8 mouse cellular contexts compared by ENCODE assay signal in genomic region chr14:30352061-30352950, GRCm38 (mm10).
DNase-seq lines count a peak whose midpoint lies in the region; ATAC-seq and TF ChIP-seq lines count a peak whose summit lies in the region.

No protein-coding gene starts in this region.

- peak overlapping the region; percentile 80 for H3K4me3 ChIP-seq in forebrain, postnatal 0 days (ENCODE audit: low read depth, low read length)
- peak overlapping the region; percentile 40 for H3K4me3 ChIP-seq in kidney, postnatal 0 days (replicated peaks; ENCODE audit: low read depth, low read length)
- H3K4me3 ChIP-seq in liver, embryonic 15.5 days (replicated peaks): peak overlapping the region; percentile 17; the same call in 1 of the 2 replicates

- H3K9me3 ChIP-seq in forebrain, postnatal 0 days (ENCODE audit: low read length): no peaks in the 10 kb centered on the region
- no peaks in the 10 kb centered on the region for H3K9me3 ChIP-seq in kidney, postnatal 0 days (replicated peaks; ENCODE audit: low read length)
- no peaks in the 10 kb centered on the region for H3K9me3 ChIP-seq in liver, embryonic 15.5 days (replicated peaks)

- H3K9ac ChIP-seq in forebrain, postnatal 0 days: peak overlapping the region; percentile 91
- peak overlapping the region; percentile 43 for H3K9ac ChIP-seq in kidney, postnatal 0 days (ENCODE audit: low read depth, low read length)
- no peak overlapping the region for H3K9ac ChIP-seq in liver, embryonic 15.5 days

- H3K4me1 ChIP-seq in forebrain, postnatal 0 days (ENCODE audit: insufficient read depth): peaks cover 8% of the 10 kb centered on the region; the same call in 1 of the 2 replicates
- H3K4me1 ChIP-seq in kidney, postnatal 0 days (replicated peaks; ENCODE audit: insufficient read depth, low read length): peaks cover 5% of the 10 kb centered on the region; the same call in 1 of the 2 replicates
- 0 out of 2 replicates have a peak, but pooled peaks cover 7% of the 10 kb centered on the region for H3K4me1 ChIP-seq in liver, embryonic 15.5 days (replicated peaks)

- ATAC-seq in forebrain, postnatal 0 days: peak; percentile 60
- ATAC-seq in kidney, postnatal 0 days (replicated peaks; ENCODE audit: low FRiP score, low read depth): 0 out of 2 replicates have a peak, but pooled peaks have one; percentile 34
- ATAC-seq in liver, embryonic 15.5 days (ENCODE audit: insufficient read depth): no peak
- no peak for ATAC-seq in erythroblast, adult 5-6 weeks (replicated peaks; ENCODE audit: low FRiP score, poor library complexity, severe bottlenecking)

- H3K36me3 ChIP-seq in forebrain, postnatal 0 days (ENCODE audit: insufficient read depth): no peaks in the 10 kb centered on the region
- no peaks in the 10 kb centered on the region for H3K36me3 ChIP-seq in kidney, postnatal 0 days (ENCODE audit: insufficient read depth, low read length)
- no peaks in the 10 kb centered on the region for H3K36me3 ChIP-seq in liver, embryonic 15.5 days (replicated peaks)

- H3K27ac ChIP-seq in forebrain, postnatal 0 days (ENCODE audit: low read depth, low read length): peak overlapping the region; percentile 74
- H3K27ac ChIP-seq in kidney, postnatal 0 days: 0 out of 2 replicates have a peak overlapping the region, but pooled peaks have one; percentile 16
- no peak overlapping the region for H3K27ac ChIP-seq in liver, embryonic 15.5 days (replicated peaks)

- H3K4me2 ChIP-seq in forebrain, postnatal 0 days (ENCODE audit: low read depth): peak overlapping the region; percentile 90
- peak overlapping the region; percentile 93 for H3K4me2 ChIP-seq in kidney, postnatal 0 days (ENCODE audit: low read length)
- peak overlapping the region; percentile 67 for H3K4me2 ChIP-seq in liver, embryonic 15.5 days

- WGBS in forebrain, postnatal 0 days: 1% methylated on average over 31 of the region's 31 CpGs
- WGBS in kidney, postnatal 0 days: 3% methylated on average over 31 of the region's 31 CpGs
- 2% methylated on average over 31 of the region's 31 CpGs for WGBS in liver, embryonic 15.5 days (ENCODE audit: insufficient replicate concordance)

- no peaks in the 10 kb centered on the region for H3K27me3 ChIP-seq in forebrain, postnatal 0 days (ENCODE audit: insufficient read depth, low read length)
- H3K27me3 ChIP-seq in kidney, postnatal 0 days (ENCODE audit: insufficient read depth, low read length): no peaks in the 10 kb centered on the region
- H3K27me3 ChIP-seq in liver, embryonic 15.5 days: peaks cover 76% of the 10 kb centered on the region

- TF ChIP-seq CTCF in forebrain, postnatal 0 days (IDR thresholded peaks at IDR 0.05; ENCODE audit: low read depth): no peak
- no peak for TF ChIP-seq CTCF in kidney, postnatal 0 days (IDR thresholded peaks at IDR 0.05; ENCODE audit: low read depth)

- peak; percentile 47 to 59 for DNase-seq in left cerebral cortex, adult 18-20 months (ENCODE audit: low spot score in 2 of 2)
- DNase-seq in left cerebral cortex, adult 11 months (ENCODE audit: low spot score): no peak
- DNase-seq in cerebellum, adult 11-12 months: peak; percentile 53
- DNase-seq in forebrain, postnatal 0 days: peak; percentile 72
- no peak for DNase-seq in kidney, postnatal 0 days (ENCODE audit: low spot score)
- DNase-seq in right cerebral cortex, postnatal 36 days (ENCODE audit: low spot score in 2 of 2): peak; percentile 28 to 49

Comparison
In these comparisons a context has a peak if more than half of its experiments do, and no peak if none do; other contexts are left out.
1. DNase-seq: peak in left cerebral cortex, adult 18-20 months (2 of 2), cerebellum, adult 11-12 months (single experiment), forebrain, postnatal 0 days (single experiment) and right cerebral cortex, postnatal 36 days (2 of 2); none in left cerebral cortex, adult 11 months (single experiment) and kidney, postnatal 0 days (single experiment).
2. ATAC-seq: peak in forebrain, postnatal 0 days (single experiment) and kidney, postnatal 0 days (single experiment); none in liver, embryonic 15.5 days (single experiment) and erythroblast, adult 5-6 weeks (single experiment).
3. H3K4me3 ChIP-seq: peak in every context shown above with its lines; median percentile 80 in forebrain, postnatal 0 days; 40 in kidney, postnatal 0 days; 17 in liver, embryonic 15.5 days.
4. Peak in every context shown above with its lines, with median percentiles within 50 percentile points of each other: H3K4me2 ChIP-seq.